Mouse (Mus musculus) ES-Bruce4 (cell line): ENCODE data around the gene Clpb.

Experiments used
- CTCF ChIP-seq: IDR thresholded peaks from one replicate; pipeline ENCODE4 v1.8.1; 2011; ENCODE audit warnings: low read depth, low read length
- EP300 ChIP-seq: IDR thresholded peaks from 2 replicates; pipeline ENCODE4 v1.6.1; 2011; ENCODE audit warnings: low read depth, low read length; ENCODE audit not compliant: insufficient read depth
- POLR2A ChIP-seq: IDR thresholded peaks from one replicate; pipeline ENCODE4 v1.8.1; 2011; ENCODE audit warnings: low read length; ENCODE audit not compliant: insufficient read depth

GRCm38 (mm10) chr7:101695483-101695882, 32.0 kb downstream of the Clpb start:
- TF ChIP-seq POLR2A (no peak), CTCF (no peak), EP300 (no peak)
